ENCODE assay signal across 14 mouse cellular contexts in genomic region chr7:118793899-118794298, GRCm38 (mm10).
"Had no signal": no experiment of that assay in that cellular context is flagged by ENCODE, and none has a peak within 500 bp of the region (broad histone marks: within the 10 kb centered on the region; RNA-seq: fewer than 3 reads in every experiment).

No protein-coding gene starts in this region.

- ATAC-seq: hindbrain, embryonic 16.5 days; inflammation-experienced regulatory T-cells, adult 6 months; liver, embryonic 12.5 days had no signal

- DNase-seq: layer of hippocampus, adult 9-11 months; layer of hippocampus, postnatal 36 days; lung, postnatal 14 days; thymus, postnatal 36 days had no signal

- H3K4me2 ChIP-seq: limb, embryonic 15.5 days; liver, embryonic 12.5 days; lung, embryonic 15.5 days; midbrain, embryonic 13.5 days; neural tube, embryonic 15.5 days; stomach, embryonic 15.5 days had no signal

- H3K27me3 ChIP-seq: limb, embryonic 15.5 days; liver, embryonic 12.5 days; lung, embryonic 15.5 days; midbrain, embryonic 13.5 days; neural tube, embryonic 15.5 days; stomach, embryonic 15.5 days had no signal

- H3K9ac ChIP-seq: limb, embryonic 15.5 days; liver, embryonic 12.5 days; lung, embryonic 15.5 days; midbrain, embryonic 13.5 days; neural tube, embryonic 15.5 days; stomach, embryonic 15.5 days had no signal

- H3K4me1 ChIP-seq: limb, embryonic 15.5 days; lung, embryonic 15.5 days; neural tube, embryonic 15.5 days; stomach, embryonic 15.5 days had no signal

- H3K27ac ChIP-seq: limb, embryonic 15.5 days; liver, embryonic 12.5 days; lung, embryonic 15.5 days; macrophage; midbrain, embryonic 13.5 days; neural tube, embryonic 15.5 days; stomach, embryonic 15.5 days had no signal

- H3K9me3 ChIP-seq: limb, embryonic 15.5 days; liver, embryonic 12.5 days; lung, embryonic 15.5 days; midbrain, embryonic 13.5 days; neural tube, embryonic 15.5 days; stomach, embryonic 15.5 days had no signal

- H3K4me3 ChIP-seq: limb, embryonic 15.5 days; liver, embryonic 12.5 days; lung, embryonic 15.5 days; midbrain, embryonic 13.5 days; myocyte; neural tube, embryonic 15.5 days; stomach, embryonic 15.5 days had no signal
